Mouse (Mus musculus) midbrain, embryonic 10.5 days (tissue): Measurements from ENCODE around the gene Gm4881. TPM values are rescaled to one million over a fixed set of nuclear protein-coding genes. Genes with fewer than 3 reads are reported as not detected.
"Not testable (repeated sequence)": the region's sequence is repeated elsewhere in the genome, so short reads cannot be mapped to it uniquely, and the experiment has no call there.

Experiments
- DNase-seq: peaks from one replicate; pipeline ENCODE4 v3.0.0-alpha.2; 2017; ENCODE audit warnings: low spot score
- H3K27ac ChIP-seq: fragments of 300-500 bp; sonication (generic); replicated peaks from 2 replicates; pipeline ENCODE4 v1.5.1; 2016; ENCODE audit warnings: mild to moderate bottlenecking
- H3K27me3 ChIP-seq: fragments of 300-500 bp; sonication (generic); 2 replicates; pipeline ENCODE4 v1.6.1; 2016; ENCODE audit warnings: low read depth, mild to moderate bottlenecking; ENCODE audit not compliant: poor library complexity, severe bottlenecking
- H3K36me3 ChIP-seq: fragments of 300-500 bp; sonication (generic); 2 replicates; pipeline ENCODE4 v1.6.1; 2016; ENCODE audit warnings: mild to moderate bottlenecking, moderate library complexity
- H3K4me1 ChIP-seq: fragments of 300-500 bp; sonication (generic); 2 replicates; pipeline ENCODE4 v1.6.1; 2016
- H3K4me3 ChIP-seq: fragments of 300-500 bp; sonication (generic); 2 replicates; pipeline ENCODE4 v1.5.1; 2016; ENCODE audit warnings: mild to moderate bottlenecking, moderate library complexity
- H3K9me3 ChIP-seq: fragments of 300-500 bp; sonication (generic); replicated peaks from 2 replicates; pipeline ENCODE4 v1.6.1; 2016; ENCODE audit warnings: mild to moderate bottlenecking
- WGBS: fragments of 180-500 bp; shearing (Covaris S2); methylation state at CpG from one replicate; pipeline ENCODE4 v1.1.7; 2016; 5-methylcytosine and 5-hydroxymethylcytosine counted together
- polyA plus RNA-seq: library from polyadenylated mRNA; unstranded; fragments of >200 nt; fragmentation: Nextera tagmentation; extraction: Ambion mirVana; gene quantifications from 2 replicates; pipeline ENCODE4 v1.2.1, GENCODE M21; 2016

The Gm4881 gene
- polyA plus RNA-seq, 1 experiment from 2014 or later = 0.63 TPM

DNA sequence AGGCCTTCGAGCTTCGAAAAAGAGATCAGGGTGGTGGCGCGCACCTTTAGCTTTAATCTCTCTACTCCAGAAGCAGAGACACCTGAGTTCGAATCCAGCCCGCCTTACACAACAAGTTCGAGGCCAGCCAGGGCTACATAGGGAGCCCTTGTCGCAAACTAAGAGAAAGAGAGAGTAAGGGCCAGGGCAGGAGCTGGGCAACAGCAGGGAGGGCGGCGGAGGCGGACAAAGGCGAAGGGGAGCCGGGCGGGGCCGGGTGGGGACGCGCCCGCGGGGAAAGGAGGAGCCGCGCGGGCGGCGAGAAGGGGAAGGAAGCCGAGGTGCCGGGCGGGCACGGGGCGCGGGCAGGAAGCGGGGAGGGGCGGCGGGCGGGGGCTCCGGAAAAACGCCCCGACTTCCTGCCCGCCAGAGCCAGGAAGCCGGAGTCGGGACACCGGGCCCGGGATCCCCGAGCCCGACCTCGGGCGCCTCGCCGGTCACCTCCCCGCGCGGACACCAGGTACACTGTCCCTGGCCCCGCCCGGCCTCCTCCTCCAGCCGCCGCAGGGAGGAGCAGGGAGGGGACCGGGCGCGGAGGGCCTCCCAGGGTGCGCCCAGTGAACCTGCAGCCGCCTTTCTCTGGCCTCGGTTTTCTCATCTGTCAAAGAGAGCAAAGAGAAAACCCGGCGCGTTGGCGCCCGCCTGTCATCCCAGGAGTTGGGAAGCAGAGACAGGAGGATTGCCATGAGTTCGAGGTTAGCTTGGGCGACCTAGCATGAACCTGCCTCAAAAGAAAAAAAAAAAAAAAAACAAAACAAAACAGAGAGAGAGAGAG is 41.5 kb downstream of the Gm4881 start, which contains the start of gene Arhgef1:
Gene Arhgef1 (plus strand): TSS at position 283 of the 814 bp plus-strand sequence.
- peak; percentile 54 for DNase-seq
- H3K4me3 ChIP-seq = peak within 1 kb of the TSS; percentile 79
- H3K27me3 ChIP-seq = no peaks in the 10 kb centered on the region
- WGBS = 6% methylated on average over 57 of the region's 68 CpGs
- peak within 1 kb of the TSS; percentile 88 for H3K27ac ChIP-seq
- H3K9me3 ChIP-seq = no peaks in the 10 kb centered on the region
- H3K36me3 ChIP-seq = peaks cover 4% of the 10 kb centered on the region
- peaks cover 46% of the 10 kb centered on the region for H3K4me1 ChIP-seq

DNA sequence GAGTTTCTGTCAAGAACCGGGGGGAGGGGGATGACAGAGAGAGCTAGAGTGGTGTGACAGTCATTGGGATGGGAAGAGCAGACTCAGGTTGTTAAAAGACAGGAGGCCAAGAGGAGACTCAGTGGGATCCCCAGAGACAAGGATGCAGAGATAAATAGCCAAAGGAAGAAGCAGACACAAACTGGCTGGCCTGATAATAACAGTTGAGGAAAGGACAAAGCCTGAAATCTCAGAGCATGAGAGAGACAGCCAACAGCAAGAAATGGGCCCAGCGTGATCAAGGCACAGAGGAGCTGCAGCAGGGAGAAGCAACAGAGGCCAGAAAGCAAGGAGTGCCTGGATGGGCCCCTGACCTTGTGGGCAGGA is 42.0 kb downstream of the Gm4881 start:
- Histone ChIP-seq H3K9me3 (no peaks in the 10 kb centered on the region), H3K4me1 (peaks cover 42% of the 10 kb centered on the region), H3K4me3 (peak overlapping the region; percentile 79), H3K27ac (peak overlapping the region; percentile 88), H3K27me3 (no peaks in the 10 kb centered on the region), H3K36me3 (no peaks in the 10 kb centered on the region)
- 65% methylated on average over 2 of the region's 2 CpGs for WGBS
- DNase-seq = no peak

DNA sequence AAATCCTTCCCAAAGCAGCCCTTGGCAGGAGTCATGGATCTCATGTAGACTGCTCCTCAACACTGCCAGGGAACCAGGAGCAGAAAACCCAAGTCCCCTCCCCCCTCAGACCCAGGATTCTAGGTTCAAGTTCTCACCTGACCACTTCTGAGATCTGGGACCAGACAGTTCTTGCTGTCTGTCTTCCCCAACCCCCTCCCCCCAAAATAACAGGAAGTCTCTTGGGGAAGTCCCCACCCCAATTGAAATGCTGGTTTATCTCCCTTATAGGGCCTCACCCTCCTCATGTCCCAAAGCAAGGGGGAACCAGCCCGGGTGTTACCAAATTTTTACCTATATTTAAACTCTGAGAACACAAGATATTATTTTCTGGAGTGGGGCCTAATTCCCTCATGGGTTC is 42.5 kb downstream of the Gm4881 start:
- 72% methylated on average over 1 of the region's 1 CpGs for WGBS
- Histone ChIP-seq H3K27ac (no peak overlapping the region), H3K36me3 (no peaks in the 10 kb centered on the region), H3K27me3 (no peaks in the 10 kb centered on the region), H3K4me1 (peaks cover 38% of the 10 kb centered on the region), H3K4me3 (no peak overlapping the region), H3K9me3 (no peaks in the 10 kb centered on the region)
- no peak for DNase-seq

DNA sequence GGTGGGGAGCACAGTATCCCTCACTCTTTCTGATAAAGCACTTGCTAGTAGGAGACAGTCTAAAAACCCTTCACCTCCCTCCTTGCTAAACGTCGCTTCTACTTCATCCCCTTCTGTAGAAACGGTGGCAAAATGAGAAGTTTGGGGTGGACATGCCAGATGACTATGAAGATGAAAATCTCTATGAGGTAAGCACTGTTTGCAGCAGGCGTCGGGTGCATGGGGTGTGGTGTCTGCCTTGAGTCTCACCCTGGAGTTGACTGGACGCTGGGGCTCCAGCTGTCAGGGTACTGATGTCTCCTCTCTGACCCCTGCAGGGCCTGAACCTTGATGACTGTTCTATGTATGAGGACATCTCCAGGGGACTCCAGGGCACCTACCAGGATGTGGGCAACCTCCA is 43.2 kb downstream of the Gm4881 start:
- peaks cover 34% of the 10 kb centered on the region for H3K4me1 ChIP-seq
- H3K27me3 ChIP-seq = no peaks in the 10 kb centered on the region
- WGBS = 81% methylated on average over 6 of the region's 6 CpGs
- H3K36me3 ChIP-seq = no peaks in the 10 kb centered on the region
- no peak for DNase-seq
- no peak overlapping the region for H3K4me3 ChIP-seq
- H3K9me3 ChIP-seq = no peaks in the 10 kb centered on the region
- H3K27ac ChIP-seq = no peak overlapping the region

DNA sequence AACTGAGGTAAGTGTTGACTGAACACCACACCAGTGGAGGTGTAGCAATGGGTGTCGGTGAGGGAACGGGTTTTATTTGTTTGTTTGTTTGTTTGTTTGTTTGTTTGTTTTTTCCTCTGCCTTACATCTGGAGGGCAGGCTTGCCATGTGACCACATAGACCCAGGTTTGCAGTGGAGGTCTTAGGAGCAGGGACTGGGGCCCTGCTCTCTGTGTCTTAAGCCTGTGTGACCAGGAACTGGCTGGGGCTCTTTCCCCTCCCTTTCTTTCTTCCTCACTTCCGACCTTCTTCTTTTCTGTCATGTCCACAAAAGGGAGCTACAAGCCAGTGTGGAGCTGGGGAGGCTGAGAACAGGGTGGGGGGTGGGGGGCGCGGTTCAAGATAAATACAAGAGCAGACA is 46.3 kb downstream of the Gm4881 start:
- H3K9me3 ChIP-seq = no peaks in the 10 kb centered on the region
- DNase-seq = no peak
- no peaks in the 10 kb centered on the region for H3K27me3 ChIP-seq
- H3K36me3 ChIP-seq = no peaks in the 10 kb centered on the region
- H3K4me1 ChIP-seq = peaks cover 7% of the 10 kb centered on the region
- no peak overlapping the region for H3K4me3 ChIP-seq
- H3K27ac ChIP-seq = no peak overlapping the region
- WGBS = 81% methylated on average over 5 of the region's 5 CpGs

DNA sequence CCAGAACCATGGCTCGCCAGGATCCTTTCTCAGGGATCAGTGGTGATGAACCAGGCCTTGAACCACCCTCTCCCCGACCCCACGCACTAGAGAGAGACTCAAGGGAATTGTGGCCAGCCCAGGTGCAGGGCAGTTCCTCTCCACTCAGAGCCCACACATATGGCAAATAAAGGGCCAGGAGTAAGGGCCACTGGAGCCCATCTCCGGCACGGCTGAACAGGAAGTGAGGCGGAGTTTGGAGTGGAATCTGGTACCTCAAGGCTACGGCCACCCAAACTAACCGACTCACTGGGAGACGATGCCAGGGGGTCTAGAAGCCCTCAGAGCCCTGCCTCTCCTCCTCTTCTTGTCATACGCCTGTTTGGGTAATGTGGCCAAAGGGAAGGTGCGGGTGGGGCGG is 47.1 kb downstream of the Gm4881 start, which contains the start of gene Cd79a:
Gene Cd79a (plus strand): TSS at position 158 of the 400 bp plus-strand sequence.
- H3K36me3 ChIP-seq = 0 out of 2 replicates have a peak, but pooled peaks cover 5% of the 10 kb centered on the region
- peaks cover under 1% of the 10 kb centered on the region; the same call in 1 of the 2 replicates for H3K4me1 ChIP-seq
- no peaks in the 10 kb centered on the region for H3K9me3 ChIP-seq
- no peaks in the 10 kb centered on the region for H3K27me3 ChIP-seq
- no peak within 1 kb of the TSS for H3K4me3 ChIP-seq
- no peak for DNase-seq
- H3K27ac ChIP-seq = no peak within 1 kb of the TSS
- WGBS = 81% methylated on average over 12 of the region's 12 CpGs

DNA sequence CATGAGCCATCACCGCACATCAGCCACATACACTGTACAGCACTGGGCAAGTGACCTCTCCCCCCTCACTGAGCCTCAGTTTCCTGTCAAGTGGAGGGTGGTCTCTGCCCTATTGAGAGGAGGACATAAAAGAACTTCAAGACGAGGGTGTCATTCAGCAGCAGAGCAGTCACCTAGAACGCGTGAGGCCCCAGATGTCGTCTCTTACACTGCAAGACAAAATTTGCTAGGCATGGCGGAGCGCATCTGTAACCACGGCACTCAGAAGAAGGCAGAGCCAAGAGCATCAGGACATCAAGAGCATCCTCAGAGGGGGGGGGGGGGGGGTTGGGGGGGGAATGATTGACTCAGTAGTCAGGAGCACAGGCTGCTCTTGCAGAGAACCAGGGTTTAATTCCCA is 48.0 kb downstream of the Gm4881 start:
- no peaks in the 10 kb centered on the region for H3K4me1 ChIP-seq
- no peak for DNase-seq
- no peaks in the 10 kb centered on the region for H3K27me3 ChIP-seq
- no peak overlapping the region for H3K4me3 ChIP-seq
- 84% methylated on average over 8 of the region's 8 CpGs for WGBS
- peaks cover 6% of the 10 kb centered on the region for H3K36me3 ChIP-seq
- H3K9me3 ChIP-seq = no peaks in the 10 kb centered on the region
- H3K27ac ChIP-seq = no peak overlapping the region

DNA sequence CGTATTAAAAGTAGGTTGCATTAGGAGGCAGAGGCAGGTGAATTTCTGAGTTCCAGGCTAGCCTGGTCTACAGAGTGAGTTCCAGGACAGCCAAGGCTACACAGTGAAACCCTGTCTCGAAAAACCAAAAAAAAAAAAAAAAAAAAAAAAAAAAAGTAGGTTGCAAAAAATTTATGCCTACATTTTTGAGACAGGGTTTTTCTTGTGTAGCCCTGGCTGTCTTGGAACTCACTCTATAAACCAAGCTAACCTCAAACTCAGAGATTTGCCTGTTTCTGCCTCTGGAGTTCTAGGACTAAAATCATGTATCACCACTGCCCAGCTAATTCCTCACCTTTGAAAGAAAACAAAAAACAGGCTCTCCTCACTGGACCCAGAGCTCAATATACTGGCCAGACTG is 48.5 kb downstream of the Gm4881 start:
- H3K9me3 ChIP-seq, H3K27me3 ChIP-seq, H3K4me1 ChIP-seq, H3K4me3 ChIP-seq, H3K27ac ChIP-seq, DNase-seq: not testable (repeated sequence)
- peaks cover 11% of the 10 kb centered on the region for H3K36me3 ChIP-seq
- 98% methylated on average over 2 of the region's 2 CpGs for WGBS

DNA sequence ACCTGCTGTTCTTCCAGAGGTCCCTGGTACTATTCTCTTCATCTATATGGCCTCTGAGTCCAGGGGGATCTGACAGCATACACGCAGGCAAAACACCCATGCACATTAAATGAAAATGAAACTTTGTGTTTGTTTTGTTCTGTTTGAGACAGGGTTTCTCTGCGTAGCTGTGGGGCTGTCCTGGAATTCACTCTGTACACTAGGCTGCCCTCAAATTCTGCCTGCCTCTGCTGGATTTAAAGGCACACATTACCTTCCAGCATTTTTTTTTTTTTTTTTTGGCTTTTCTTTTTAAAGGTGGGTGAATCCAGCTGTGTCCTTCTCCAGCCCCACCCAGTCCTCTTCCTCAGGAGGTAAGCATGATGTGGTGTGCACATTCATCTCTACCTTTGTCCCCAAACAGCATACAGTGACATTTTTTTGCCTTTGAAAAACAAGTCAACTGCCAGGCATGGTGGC is 52.1 kb downstream of the Gm4881 start:
- Histone ChIP-seq H3K27ac (no peak overlapping the region), H3K27me3 (no peaks in the 10 kb centered on the region), H3K9me3 (no peaks in the 10 kb centered on the region), H3K4me1 (peaks cover 19% of the 10 kb centered on the region), H3K4me3 (no peak overlapping the region), H3K36me3 (peaks cover 47% of the 10 kb centered on the region)
- 80% methylated on average over 2 of the region's 2 CpGs for WGBS
- DNase-seq = no peak

DNA sequence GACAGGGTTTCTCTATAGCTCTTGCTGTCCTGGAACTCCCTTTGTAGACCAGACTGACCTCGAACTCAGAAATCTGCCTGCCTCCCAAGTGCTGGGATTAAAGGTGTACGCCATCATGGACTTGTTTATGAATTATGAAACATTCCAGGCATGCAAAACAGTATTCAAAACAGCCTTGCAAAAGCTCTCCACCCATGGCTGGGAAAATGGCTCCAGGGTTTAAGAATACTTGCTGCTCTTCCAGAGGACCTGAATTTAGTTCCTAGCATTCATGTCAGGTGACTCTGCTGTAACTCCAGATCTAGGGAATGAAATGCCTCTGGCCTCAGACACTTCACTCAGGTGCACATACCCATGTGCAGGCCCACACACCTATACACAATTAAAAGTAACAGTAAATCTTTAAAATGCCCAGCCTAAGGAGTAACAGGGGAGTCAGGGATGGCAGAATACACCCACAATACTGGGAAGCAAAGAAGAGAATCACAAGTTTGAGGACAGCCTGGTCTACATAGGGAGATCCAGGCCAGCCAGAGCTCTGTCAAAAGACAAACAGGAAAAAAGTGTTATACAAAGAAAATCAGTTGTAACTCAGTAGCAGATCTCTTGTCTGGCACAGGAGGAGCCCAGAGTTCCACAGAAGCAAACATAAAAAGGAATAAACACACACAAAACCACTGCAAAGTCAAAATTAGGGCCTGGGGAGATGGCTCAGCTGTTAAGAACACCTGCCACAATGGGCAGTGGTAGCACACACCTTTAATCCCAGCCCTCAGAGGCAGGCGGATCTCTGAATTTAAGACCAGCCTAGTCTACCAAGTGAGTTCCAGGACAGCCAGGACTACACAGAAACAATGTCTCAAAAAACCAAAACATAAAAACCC is 52.8 kb downstream of the Gm4881 start:
- peaks cover 54% of the 10 kb centered on the region for H3K36me3 ChIP-seq
- H3K4me3 ChIP-seq = no peak overlapping the region
- H3K27me3 ChIP-seq = no peaks in the 10 kb centered on the region
- 66% methylated on average over 3 of the region's 3 CpGs for WGBS
- no peak for DNase-seq
- H3K9me3 ChIP-seq = no peaks in the 10 kb centered on the region
- no peak overlapping the region for H3K27ac ChIP-seq
- H3K4me1 ChIP-seq = peaks cover 26% of the 10 kb centered on the region

DNA sequence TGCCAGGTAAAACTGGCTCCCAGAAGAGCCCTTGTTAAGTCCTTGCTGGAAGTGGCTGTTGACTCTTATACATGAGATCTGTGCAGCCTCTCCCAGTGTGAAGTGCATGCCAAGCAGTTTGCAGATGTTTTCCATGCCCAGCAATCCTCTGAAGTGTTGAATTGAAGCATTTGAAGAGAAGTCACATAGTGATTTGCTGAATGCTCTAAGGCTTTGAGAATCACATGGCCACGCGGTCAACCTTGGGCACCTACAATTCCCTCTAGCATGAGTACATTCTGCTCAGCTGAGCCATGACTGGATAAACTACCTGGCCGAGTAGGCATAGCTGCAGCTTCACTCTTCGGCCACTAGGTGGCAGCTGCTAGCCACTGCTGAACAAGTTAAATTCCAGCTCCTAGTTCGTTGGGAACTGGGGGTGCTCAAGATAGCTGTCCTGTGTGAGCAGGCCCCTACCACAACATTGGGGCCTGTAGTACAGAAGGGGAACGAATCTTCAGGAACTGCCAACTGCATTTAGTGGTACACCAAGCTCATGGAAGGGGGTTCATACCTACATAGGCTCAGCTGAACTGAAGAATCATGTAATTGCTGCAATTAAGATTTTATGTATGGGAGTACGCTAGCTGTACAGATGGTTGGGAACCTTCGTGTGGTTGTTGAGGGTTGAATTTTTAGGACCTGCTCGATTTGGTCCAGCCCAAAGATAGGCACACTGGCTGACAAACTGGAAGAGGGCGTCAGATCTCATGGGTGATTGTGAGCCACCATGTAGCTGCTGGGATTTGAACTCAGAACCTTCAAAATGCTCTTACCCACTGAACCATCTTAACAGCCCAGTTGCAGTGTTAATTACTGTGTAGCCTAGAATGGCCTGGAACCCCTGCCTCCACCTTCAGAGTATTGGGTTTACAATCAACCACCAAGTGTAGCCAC is 53.7 kb downstream of the Gm4881 start:
- DNase-seq = peak; percentile 76
- no peaks in the 10 kb centered on the region for H3K27me3 ChIP-seq
- H3K4me1 ChIP-seq = peaks cover 35% of the 10 kb centered on the region
- no peaks in the 10 kb centered on the region for H3K9me3 ChIP-seq
- peaks cover 63% of the 10 kb centered on the region for H3K36me3 ChIP-seq
- WGBS = 32% methylated on average over 10 of the region's 10 CpGs
- no peak overlapping the region for H3K27ac ChIP-seq
- no peak overlapping the region for H3K4me3 ChIP-seq
